Mouse (Mus musculus) cerebellum, adult 2 months (tissue): ENCODE results near the gene Vrk3. TPM values are rescaled to one million over a fixed set of nuclear protein-coding genes. Genes with fewer than 3 reads are reported as not detected.

Experiments
- DNase-seq, 2 experiments: peaks; one replicate each; pipeline ENCODE4 v3.0.0; 2021
- H3K27ac ChIP-seq: fragments of 200-500 bp; 2 replicates; pipeline ENCODE4 v1.5.1; 2012; ENCODE audit warnings: low read length, control low read depth, inconsistent platforms; ENCODE audit not compliant: insufficient read depth
- H3K27me3 ChIP-seq: fragments of 200-500 bp; 2 replicates; pipeline ENCODE4 v1.6.1; 2012; ENCODE audit warnings: inconsistent platforms, mild to moderate bottlenecking, low read length, moderate library complexity; ENCODE audit not compliant: control insufficient read depth, insufficient read depth
- H3K4me1 ChIP-seq: fragments of 200-500 bp; 2 replicates; pipeline ENCODE4 v1.6.1; 2011; ENCODE audit warnings: low read length; ENCODE audit not compliant: control insufficient read depth, insufficient read depth
- H3K4me3 ChIP-seq: fragments of 200-500 bp; replicated peaks from 2 replicates; pipeline ENCODE3; 2011; ENCODE audit warnings: mild to moderate bottlenecking, low read depth, low read length, control low read depth; ENCODE audit not compliant: insufficient read depth
- CTCF ChIP-seq: fragments of 200-500 bp; IDR thresholded peaks from 2 replicates; pipeline ENCODE4 v1.5.1; 2011; ENCODE audit warnings: low read depth, mild to moderate bottlenecking, control low read depth, low read length, moderate library complexity, borderline replicate concordance; ENCODE audit not compliant: insufficient read depth
- POLR2A ChIP-seq: fragments of 200-500 bp; IDR thresholded peaks from 2 replicates; pipeline ENCODE4 v1.6.1; 2011; ENCODE audit warnings: low read length, control low read depth, borderline replicate concordance; ENCODE audit not compliant: insufficient read depth
- WGBS: fragments of 180-500 bp; shearing (Covaris S2); methylation state at CpG from one replicate; pipeline ENCODE4 v1.1.7; 2018; 5-methylcytosine and 5-hydroxymethylcytosine counted together
- polyA plus RNA-seq: library from polyadenylated mRNA; depleted of rRNA; stranded (reverse); fragments of >200 nt; gene quantifications from 2 replicates; pipeline ENCODE4 v1.2.3, GENCODE M21; 2012

The Vrk3 gene
- polyA plus RNA-seq, 1 experiment, result 39.1 TPM

DNA sequence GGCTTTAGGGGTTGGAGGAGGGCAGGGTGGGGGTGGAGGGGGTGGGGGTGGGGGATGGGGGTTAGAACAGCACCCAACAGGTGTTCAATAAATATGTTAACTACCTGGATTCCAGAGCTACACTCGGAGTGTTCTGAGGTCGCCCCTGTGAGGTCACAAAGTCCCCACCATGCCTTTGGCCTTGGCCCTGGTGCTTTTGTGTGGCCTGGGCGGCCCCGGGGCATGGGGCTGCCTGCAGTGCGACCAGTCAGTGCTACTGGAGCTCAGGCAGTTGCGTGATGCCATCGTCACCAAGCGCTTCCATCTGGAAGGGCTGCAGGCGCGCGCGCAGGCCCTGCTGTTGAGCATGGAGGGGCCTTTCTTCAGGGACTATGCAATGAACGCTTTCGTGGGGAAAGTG lies 39.6 kb upstream of the Vrk3 start, which contains the start of gene Izumo2:
Gene Izumo2 (plus strand): TSS at position 169 of the 400 bp plus-strand sequence.
- 73% methylated on average over 14 of the region's 14 CpGs for WGBS
- Histone ChIP-seq H3K4me1 (no peaks in the 10 kb centered on the region), H3K27ac (no peak within 1 kb of the TSS), H3K27me3 (no peaks in the 10 kb centered on the region), H3K4me3 (no peak within 1 kb of the TSS)
- TF ChIP-seq CTCF, result no peak
- TF ChIP-seq POLR2A, result no peak
- no peak for DNase-seq

DNA sequence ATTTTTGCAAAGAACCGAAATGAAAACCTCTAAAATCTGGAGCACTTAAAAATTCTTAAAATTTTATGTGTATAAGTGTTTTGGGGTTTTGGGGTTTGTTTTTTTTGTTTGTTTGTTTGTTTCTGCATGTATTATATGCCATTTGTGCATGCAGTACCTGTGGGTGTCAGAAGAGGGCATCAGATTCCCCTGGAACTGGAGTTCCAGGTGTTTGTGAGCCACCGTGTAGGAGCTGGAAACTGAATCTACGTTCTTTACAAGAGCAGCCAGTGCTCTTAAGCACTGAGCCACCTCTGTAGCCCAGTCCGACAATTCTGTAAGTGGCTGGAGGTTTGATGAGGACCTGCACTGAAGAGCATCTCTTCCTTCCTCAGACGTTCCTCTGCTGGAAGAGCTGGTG lies 38.3 kb upstream of the Vrk3 start:
- no peak for DNase-seq
- no peaks in the 10 kb centered on the region for H3K27me3 ChIP-seq
- WGBS, result 78% methylated on average over 5 of the region's 5 CpGs
- no peaks in the 10 kb centered on the region for H3K4me1 ChIP-seq
- H3K4me3 ChIP-seq, result no peak overlapping the region
- TF ChIP-seq POLR2A (no peak), CTCF (no peak)
- H3K27ac ChIP-seq, result no peak overlapping the region

DNA sequence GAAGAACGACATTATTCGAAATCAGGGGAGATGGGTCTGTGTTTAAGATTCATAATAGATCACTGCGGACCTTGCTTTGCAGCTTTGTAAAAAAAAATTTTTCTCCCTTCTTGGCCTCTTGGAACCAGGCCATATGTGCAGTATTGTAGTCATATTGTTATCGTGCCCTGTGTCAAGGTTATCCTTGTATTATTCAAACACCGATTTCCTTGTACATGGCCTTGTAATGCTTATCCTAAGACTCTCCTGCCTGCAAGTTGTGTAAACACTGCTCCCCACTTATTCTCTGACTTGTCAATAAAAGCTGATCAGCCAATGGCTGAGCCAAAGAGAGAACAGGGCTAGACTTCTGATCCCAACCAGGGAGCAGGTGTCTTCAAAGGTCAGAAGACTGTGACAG lies 26.2 kb upstream of the Vrk3 start:
- no peak overlapping the region for H3K27ac ChIP-seq
- 76% methylated on average over 5 of the region's 5 CpGs for WGBS
- TF ChIP-seq CTCF, result no peak
- TF ChIP-seq POLR2A, result no peak
- H3K27me3 ChIP-seq, result no peaks in the 10 kb centered on the region
- no peaks in the 10 kb centered on the region for H3K4me1 ChIP-seq
- no peak for DNase-seq
- H3K4me3 ChIP-seq, result no peak overlapping the region

DNA sequence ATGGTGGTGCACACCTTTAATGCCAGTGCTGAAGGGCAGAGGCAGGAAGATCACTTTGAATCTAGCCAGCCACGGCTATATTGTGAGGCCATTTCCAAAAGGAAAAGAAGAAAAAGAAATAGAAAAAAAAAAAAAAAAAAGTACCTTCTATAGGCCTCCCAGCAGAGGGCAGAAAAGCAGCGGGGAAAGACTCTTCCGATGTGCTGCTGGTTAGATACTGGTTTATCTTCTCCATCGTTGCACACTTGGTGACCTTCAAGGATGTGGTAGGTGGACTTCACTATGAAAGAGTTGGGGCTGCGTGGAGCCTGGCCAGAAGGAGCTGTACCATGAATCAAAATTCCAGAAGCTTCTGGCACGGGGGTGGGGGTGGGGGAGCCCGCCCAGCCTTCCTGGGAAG lies 23.9 kb upstream of the Vrk3 start:
- no peak overlapping the region for H3K4me3 ChIP-seq
- no peaks in the 10 kb centered on the region for H3K27me3 ChIP-seq
- 17% methylated on average over 7 of the region's 7 CpGs for whole genome bisulfite sequencing
- no peak for DNase-seq
- no peaks in the 10 kb centered on the region for H3K4me1 ChIP-seq
- TF ChIP-seq CTCF (peak; percentile 39; the same call in 1 of the 2 replicates), POLR2A (no peak)
- no peak overlapping the region for H3K27ac ChIP-seq

DNA sequence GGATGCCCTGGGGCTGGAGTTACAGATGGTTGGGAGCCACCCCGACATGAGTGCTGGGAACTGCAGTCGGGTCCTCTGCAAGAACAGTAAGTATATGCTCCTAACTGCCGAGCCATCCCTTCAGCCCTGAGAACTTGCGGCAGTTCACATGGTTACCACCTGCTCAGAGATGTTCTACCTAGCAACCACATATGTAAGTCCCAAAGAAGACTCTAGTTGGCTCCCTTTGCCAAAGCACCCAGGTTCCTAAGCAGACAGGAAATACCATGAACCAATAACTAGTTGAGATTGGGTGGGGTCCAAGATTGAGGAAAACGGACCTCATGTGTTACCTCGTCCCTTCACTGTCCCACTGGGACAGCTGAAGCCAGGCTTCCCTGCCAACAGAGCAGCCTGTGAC lies 21.9 kb upstream of the Vrk3 start:
- H3K27me3 ChIP-seq, result no peaks in the 10 kb centered on the region
- H3K27ac ChIP-seq, result no peak overlapping the region
- DNase-seq, result no peak
- TF ChIP-seq POLR2A, result no peak
- TF ChIP-seq CTCF, result no peak
- no peak overlapping the region for H3K4me3 ChIP-seq
- WGBS, result 32% methylated on average over 6 of the region's 6 CpGs
- no peaks in the 10 kb centered on the region for H3K4me1 ChIP-seq

DNA sequence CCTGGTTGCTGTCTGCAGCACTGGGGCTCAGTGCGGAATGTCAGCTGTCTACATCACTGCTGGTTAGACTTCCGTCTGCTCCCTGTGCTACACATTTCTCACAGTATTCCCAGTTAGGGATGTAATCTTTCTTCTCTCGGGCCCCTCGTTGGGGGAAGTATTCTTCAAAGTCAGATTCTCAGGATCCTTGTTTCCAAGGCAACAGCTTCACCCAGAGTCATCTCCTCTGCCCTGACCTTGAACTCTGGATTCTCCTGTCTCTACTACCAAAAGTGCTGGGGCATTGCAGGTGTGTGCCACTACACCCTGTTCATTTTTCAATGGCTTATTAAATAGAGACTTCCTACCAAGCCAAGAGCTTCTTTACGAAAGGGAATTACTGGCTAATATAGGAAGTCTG lies 21.1 kb upstream of the Vrk3 start:
- Histone ChIP-seq H3K4me1 (no peaks in the 10 kb centered on the region), H3K27me3 (no peaks in the 10 kb centered on the region), H3K4me3 (no peak overlapping the region), H3K27ac (no peak overlapping the region)
- 51% methylated on average over 5 of the region's 5 CpGs for WGBS
- DNase-seq, result no peak
- TF ChIP-seq CTCF (no peak), POLR2A (no peak)

DNA sequence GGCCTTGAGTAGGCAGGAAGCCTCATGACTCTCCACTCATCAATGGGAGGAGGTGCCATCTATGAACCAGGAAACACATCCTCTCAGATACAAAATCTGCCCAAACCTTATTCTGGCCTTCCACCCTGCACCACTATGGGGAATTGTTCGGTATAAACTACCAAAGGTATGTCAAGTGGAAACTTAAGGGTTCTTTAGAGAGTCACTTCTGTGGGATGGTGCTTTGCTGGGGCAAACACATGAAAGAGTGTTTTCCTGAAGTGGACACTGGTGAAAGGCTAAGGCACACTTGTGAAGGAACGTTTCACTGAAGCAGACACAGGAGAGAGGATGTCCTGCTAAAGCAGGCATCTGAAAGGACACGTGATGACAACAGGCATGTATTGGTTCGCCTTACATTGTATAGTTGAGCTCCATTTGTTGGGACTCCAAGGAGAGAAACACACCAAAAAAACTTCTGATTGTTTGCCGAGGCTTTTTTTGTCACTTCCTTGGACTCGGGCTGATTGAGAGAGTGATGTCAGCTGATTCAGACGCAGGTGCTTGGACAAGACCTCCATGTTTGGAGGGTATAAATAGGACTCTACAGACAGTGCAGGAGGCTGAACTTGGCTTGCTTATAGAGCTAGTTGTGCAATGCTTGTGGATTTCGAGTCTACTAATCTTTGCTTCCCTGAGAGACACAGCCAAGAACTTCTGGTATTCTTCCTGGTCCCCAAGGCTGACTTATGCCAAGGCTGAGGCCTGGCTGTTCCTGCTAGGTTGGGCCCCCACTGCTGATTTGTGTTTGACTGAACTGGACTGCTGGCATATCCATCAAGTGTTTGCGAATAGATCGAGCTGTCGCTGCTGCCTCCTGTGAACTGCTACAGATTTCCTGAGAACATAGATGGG lies 19.9 kb upstream of the Vrk3 start:
- TF ChIP-seq POLR2A, result no peak
- no peak for TF ChIP-seq CTCF
- Histone ChIP-seq H3K4me3 (no peak overlapping the region), H3K27ac (no peak overlapping the region), H3K27me3 (no peaks in the 10 kb centered on the region), H3K4me1 (no peaks in the 10 kb centered on the region)
- 86% methylated on average over 11 of the region's 11 CpGs for WGBS
- no peak for DNase-seq

DNA sequence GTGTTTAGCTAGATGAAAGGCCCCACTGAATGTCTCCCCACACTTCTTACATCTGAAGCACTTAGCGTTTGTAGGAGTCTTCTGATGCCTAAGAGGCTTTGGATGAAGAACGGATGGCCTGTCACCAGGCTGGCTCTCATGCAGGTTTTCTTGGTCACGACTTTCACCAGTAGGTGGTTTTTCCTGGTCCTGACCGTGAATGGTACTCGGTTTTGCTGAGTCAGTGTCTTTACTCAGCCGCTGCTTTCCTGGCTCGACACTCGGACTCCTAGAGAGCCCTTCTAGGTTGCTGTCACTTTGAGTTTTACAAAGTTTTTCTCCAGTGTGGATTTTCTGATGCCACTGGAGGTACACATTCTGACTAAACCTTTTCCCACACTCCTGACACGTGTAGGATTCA lies 14.5 kb upstream of the Vrk3 start:
- no peak for DNase-seq
- no peaks in the 10 kb centered on the region for H3K4me1 ChIP-seq
- TF ChIP-seq POLR2A (no peak), CTCF (no peak)
- no peaks in the 10 kb centered on the region for H3K27me3 ChIP-seq
- WGBS, result 83% methylated on average over 9 of the region's 9 CpGs
- no peak overlapping the region for H3K4me3 ChIP-seq
- no peak overlapping the region for H3K27ac ChIP-seq
